Mouse (Mus musculus) midbrain, embryonic 11.5 days (tissue): ENCODE data around the gene Fam76b. TPM values are rescaled to one million over a fixed set of nuclear protein-coding genes. Genes with fewer than 3 reads are reported as not detected.
A peak's percentile ranks its signal among the peaks of the same experiment; 100 is the strongest.

Experiments used
- ATAC-seq: fragments of 200-750 bp; cut with Nextera tagmentation; 2 replicates; pipeline ENCODE4 v1.8.0; 2017; ENCODE audit warnings: moderate TSS enrichment, moderate library complexity; ENCODE audit not compliant: low FRiP score
- DNase-seq: peaks from one replicate; pipeline ENCODE4 v3.0.0; 2015; ENCODE audit warnings: low spot score; ENCODE audit errors: missing footprints
- H3K27ac ChIP-seq: fragments of 300-500 bp; sonication (generic); 2 replicates; pipeline ENCODE4 v1.5.1; 2014; ENCODE audit warnings: low read depth, low read length
- H3K27me3 ChIP-seq: fragments of 300-500 bp; sonication (generic); 2 replicates; pipeline ENCODE4 v1.6.1; 2014; ENCODE audit warnings: mild to moderate bottlenecking, low read length, moderate library complexity, mixed read lengths; ENCODE audit not compliant: control insufficient read depth, insufficient read depth
- H3K36me3 ChIP-seq: fragments of 300-500 bp; sonication (generic); 2 replicates; pipeline ENCODE4 v1.6.1; 2014; ENCODE audit warnings: mild to moderate bottlenecking, low read length, moderate library complexity, mixed read lengths; ENCODE audit not compliant: control insufficient read depth, insufficient read depth
- H3K4me1 ChIP-seq: fragments of 300-500 bp; sonication (generic); 2 replicates; pipeline ENCODE4 v1.6.1; 2014; ENCODE audit warnings: low read length; ENCODE audit not compliant: control insufficient read depth, insufficient read depth
- H3K4me2 ChIP-seq: fragments of 300-500 bp; sonication (generic); 2 replicates; pipeline ENCODE4 v1.6.1; 2014; ENCODE audit warnings: mild to moderate bottlenecking, moderate library complexity
- H3K4me3 ChIP-seq: fragments of 300-500 bp; sonication (generic); 2 replicates; pipeline ENCODE4 v1.5.1; 2014; ENCODE audit warnings: low read depth, low read length
- H3K9ac ChIP-seq: fragments of 300-500 bp; sonication (generic); 2 replicates; pipeline ENCODE4 v1.6.1; 2014; ENCODE audit warnings: low read length
- H3K9me3 ChIP-seq: fragments of 300-500 bp; sonication (generic); 2 replicates; pipeline ENCODE4 v1.6.1; 2016; ENCODE audit warnings: low read length; ENCODE audit not compliant: control insufficient read depth
- WGBS: fragments of 180-500 bp; shearing (Covaris S2); extraction: QIAGEN DNeasy Blood & Tissue Kit; methylation state at CpG from one replicate; pipeline ENCODE4 v1.1.7; 2014; 5-methylcytosine and 5-hydroxymethylcytosine counted together
- polyA plus RNA-seq: library from polyadenylated mRNA; unstranded; fragments of >200 nt; fragmentation: Nextera tagmentation; extraction: Ambion mirVana; gene quantifications from 2 replicates; pipeline ENCODE4 v1.2.1, GENCODE M21; 2014

The Fam76b gene
- polyA plus RNA-seq, 1 experiment from 2014 or later = 28.9 TPM

- Histone ChIP-seq H3K4me3 (no peak overlapping the region), H3K9me3 (no peaks in the 10 kb centered on the region), H3K4me2 (no peak overlapping the region), H3K27ac (no peak overlapping the region), H3K4me1 (no peaks in the 10 kb centered on the region), H3K36me3 (no peaks in the 10 kb centered on the region), H3K9ac (no peak overlapping the region), H3K27me3 (no peaks in the 10 kb centered on the region)
- DNase-seq (peak; percentile 6), ATAC-seq (no peak)
- WGBS = 76% methylated on average over 2 of the region's 2 CpGs
Observed at GRCm38 (mm10) chr9:13882478-13882877, 55.0 kb downstream of the Fam76b start.

GRCm38 (mm10) chr9:13888981-13889380 lies 61.5 kb downstream of the Fam76b start:
- peak overlapping the region; percentile 33; the same call in 1 of the 2 replicates for H3K9ac ChIP-seq
- H3K36me3 ChIP-seq = no peaks in the 10 kb centered on the region
- 82% methylated on average over 5 of the region's 5 CpGs for WGBS
- no peak overlapping the region for H3K4me3 ChIP-seq
- ATAC-seq = no peak
- no peaks in the 10 kb centered on the region for H3K4me1 ChIP-seq
- DNase-seq = peak; percentile 60
- H3K4me2 ChIP-seq = no peak overlapping the region
- H3K9me3 ChIP-seq = no peaks in the 10 kb centered on the region
- H3K27ac ChIP-seq = no peak overlapping the region
- no peaks in the 10 kb centered on the region for H3K27me3 ChIP-seq

- H3K4me3 ChIP-seq = no peak overlapping the region
- H3K9me3 ChIP-seq = no peaks in the 10 kb centered on the region
- 9% methylated on average over 9 of the region's 9 CpGs for WGBS
- DNase-seq (peak; percentile 98), ATAC-seq (peak; percentile 94)
- H3K27ac ChIP-seq = no peak overlapping the region
- H3K4me1 ChIP-seq = no peaks in the 10 kb centered on the region
- H3K27me3 ChIP-seq = no peaks in the 10 kb centered on the region
- H3K36me3 ChIP-seq = no peaks in the 10 kb centered on the region
- peak overlapping the region; percentile 33; the same call in 1 of the 2 replicates for H3K9ac ChIP-seq
- H3K4me2 ChIP-seq = no peak overlapping the region
Observed at GRCm38 (mm10) chr9:13889657-13890056, 62.1 kb downstream of the Fam76b start.

- DNase-seq (peak; percentile 78), ATAC-seq (peak; percentile 68; the same call in 1 of the 2 replicates)
- no peak overlapping the region for H3K4me2 ChIP-seq
- no peaks in the 10 kb centered on the region for H3K4me1 ChIP-seq
- H3K9me3 ChIP-seq = no peaks in the 10 kb centered on the region
- H3K27me3 ChIP-seq = no peaks in the 10 kb centered on the region
- H3K9ac ChIP-seq = no peak overlapping the region
- H3K36me3 ChIP-seq = no peaks in the 10 kb centered on the region
- 52% methylated on average over 5 of the region's 5 CpGs for WGBS
- H3K27ac ChIP-seq = no peak overlapping the region
- no peak overlapping the region for H3K4me3 ChIP-seq
Observed at GRCm38 (mm10) chr9:13890171-13890570, 62.7 kb downstream of the Fam76b start.

GRCm38 (mm10) chr9:13891888-13892287 lies 64.4 kb downstream of the Fam76b start:
- WGBS = 94% methylated on average over 6 of the region's 6 CpGs
- H3K9ac ChIP-seq = no peak overlapping the region
- H3K27ac ChIP-seq = no peak overlapping the region
- H3K27me3 ChIP-seq = no peaks in the 10 kb centered on the region
- no peaks in the 10 kb centered on the region for H3K4me1 ChIP-seq
- no peaks in the 10 kb centered on the region for H3K9me3 ChIP-seq
- no peaks in the 10 kb centered on the region for H3K36me3 ChIP-seq
- DNase-seq (peak; percentile 51), ATAC-seq (no peak)
- no peak overlapping the region for H3K4me3 ChIP-seq
- H3K4me2 ChIP-seq = no peak overlapping the region

- peak; percentile 73 for DNase-seq
- ATAC-seq = no peak
- WGBS = 83% methylated on average over 4 of the region's 4 CpGs
Observed at GRCm38 (mm10) chr9:13893044-13893443, 65.5 kb downstream of the Fam76b start.

GRCm38 (mm10) chr9:13894491-13894890 lies 67.0 kb downstream of the Fam76b start:
- H3K27me3 ChIP-seq = no peaks in the 10 kb centered on the region
- H3K27ac ChIP-seq = no peak overlapping the region
- 82% methylated on average over 8 of the region's 8 CpGs for WGBS
- no peaks in the 10 kb centered on the region; the same call in 1 of the 2 replicates for H3K4me1 ChIP-seq
- H3K9ac ChIP-seq = no peak overlapping the region
- H3K4me2 ChIP-seq = no peak overlapping the region
- H3K9me3 ChIP-seq = no peaks in the 10 kb centered on the region
- DNase-seq = no peak
- H3K4me3 ChIP-seq = no peak overlapping the region
- no peak for ATAC-seq
- no peaks in the 10 kb centered on the region for H3K36me3 ChIP-seq

More at GRCm38 (mm10) chr9:13893044-13893443, 65.5 kb downstream of the Fam76b start:
- no peak overlapping the region for H3K27ac ChIP-seq
- no peak overlapping the region for H3K4me3 ChIP-seq
- H3K27me3 ChIP-seq = no peaks in the 10 kb centered on the region
- no peak overlapping the region for H3K9ac ChIP-seq
- no peaks in the 10 kb centered on the region for H3K36me3 ChIP-seq
- no peaks in the 10 kb centered on the region for H3K4me1 ChIP-seq
- no peak overlapping the region for H3K4me2 ChIP-seq
- no peaks in the 10 kb centered on the region for H3K9me3 ChIP-seq

GRCm38 (mm10) chr9:13894936-13895335 lies 67.4 kb downstream of the Fam76b start:
- no peaks in the 10 kb centered on the region; the same call in 1 of the 2 replicates for H3K4me1 ChIP-seq
- no peaks in the 10 kb centered on the region for H3K9me3 ChIP-seq
- no peak overlapping the region for H3K9ac ChIP-seq
- H3K27me3 ChIP-seq = no peaks in the 10 kb centered on the region
- ATAC-seq (no peak), DNase-seq (peak; percentile 56)
- H3K27ac ChIP-seq = no peak overlapping the region
- H3K36me3 ChIP-seq = no peaks in the 10 kb centered on the region
- 90% methylated on average over 7 of the region's 7 CpGs for WGBS
- H3K4me3 ChIP-seq = no peak overlapping the region
- no peak overlapping the region for H3K4me2 ChIP-seq

- no peaks in the 10 kb centered on the region; the same call in 1 of the 2 replicates for H3K4me1 ChIP-seq
- H3K27me3 ChIP-seq = no peaks in the 10 kb centered on the region
- no peaks in the 10 kb centered on the region for H3K36me3 ChIP-seq
- H3K4me2 ChIP-seq = no peak overlapping the region
- 0 out of 2 replicates have a peak, but pooled peaks have one; percentile 30 for ATAC-seq
- no peak overlapping the region for H3K4me3 ChIP-seq
- H3K9me3 ChIP-seq = no peaks in the 10 kb centered on the region
- no peak overlapping the region for H3K9ac ChIP-seq
- no peak overlapping the region for H3K27ac ChIP-seq
- WGBS = 86% methylated on average over 6 of the region's 6 CpGs
- DNase-seq = no peak
Observed at GRCm38 (mm10) chr9:13896055-13896454, 68.5 kb downstream of the Fam76b start.
